Mouse (Mus musculus) left cerebral cortex, adult 18-20 months (tissue): ENCODE data around the gene Btf3. TPM values are rescaled to one million over a fixed set of nuclear protein-coding genes. Genes with fewer than 3 reads are reported as not detected.

Experiments
- DNase-seq, 2 experiments: peaks; one replicate each; pipeline ENCODE4 v3.0.0; 2021 to 2022; ENCODE audit warnings: low spot score in 2 of 2, mixed read lengths in 1 of 2
- long read RNA-seq, 2 experiments: library from polyadenylated mRNA; stranded (forward); transcript quantifications; one replicate each; pipeline ENCODE4 v2.0.0; 2021
- total RNA-seq, 2 experiments: library from RNA; stranded (reverse); gene quantifications; 2 replicates each; pipeline ENCODE4 v1.2.3; 2021

Btf3 gene
- 100 to 1,000 TPM; 171 to 175 TPM for total RNA-seq
- long read RNA-seq, experiment 1, transcript Btf3-205 (6 exons, 888 nt), result major isoform, 97 of 112 reads
- long read RNA-seq, experiment 1, transcript Btf3-201 (6 exons, 1,091 nt), result minor isoform, 10 of 112 reads
- long read RNA-seq, experiment 1, partial matches to known transcripts, result 1 of 112 reads
- long read RNA-seq, experiment 1, other reads (novel, unspliced or antisense), result 3 of 112 reads
- long read RNA-seq, experiment 2, transcript Btf3-205 (6 exons, 888 nt), result major isoform, 94 of 102 reads
- long read RNA-seq, experiment 2, transcript Btf3-201 (6 exons, 1,091 nt), result minor isoform, 6 of 102 reads
- long read RNA-seq, experiment 2, partial matches to known transcripts, result 0 of 102 reads
- long read RNA-seq, experiment 2, other reads (novel, unspliced or antisense), result 1 of 102 reads

DNA sequence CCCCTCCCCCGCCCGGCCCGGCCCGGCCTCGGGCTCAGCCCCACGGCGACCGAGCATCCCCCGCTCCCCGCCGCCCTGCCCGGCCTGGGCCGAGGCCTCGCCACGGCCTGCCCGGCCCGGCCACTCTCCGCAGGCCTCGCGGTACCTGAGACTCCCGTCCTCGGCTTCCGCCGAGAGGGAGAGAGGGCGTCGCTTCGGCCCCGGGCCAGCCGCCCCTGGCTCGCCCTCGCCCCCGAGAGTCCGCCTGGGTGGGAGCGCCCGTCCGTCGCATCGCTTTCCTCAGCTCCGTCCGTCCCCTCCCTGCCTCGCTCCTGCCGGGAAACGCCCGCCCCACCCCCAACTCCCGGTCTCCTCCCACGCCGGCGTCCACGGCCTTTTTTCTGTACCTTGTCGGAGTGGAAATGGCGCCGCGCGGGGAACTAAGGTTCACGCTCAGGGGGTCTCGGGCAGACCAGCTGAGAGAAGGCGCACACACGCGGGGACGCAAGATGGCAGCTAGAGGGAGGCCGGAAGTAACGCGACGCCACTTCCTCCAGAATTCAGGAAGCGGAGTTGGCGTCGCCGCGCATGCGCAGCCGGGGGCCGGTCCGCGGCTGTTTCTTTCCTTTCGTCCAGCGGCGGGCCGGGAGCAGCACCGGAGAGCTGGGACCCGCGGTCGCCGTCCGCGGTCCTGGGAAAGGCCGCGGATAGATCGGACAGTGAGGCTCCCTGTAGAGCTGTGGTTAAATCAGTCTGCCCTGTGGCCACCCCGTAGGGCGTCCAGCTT lies at the start of gene Btf3:
TSS of gene Btf3 (minus strand) at position 527 of the 766 bp plus-strand sequence.
- peak; percentile 93 to 95 for DNase-seq

- no peak for DNase-seq
Observed at GRCm38 (mm10) chr13:98365766-98366421, 49.1 kb upstream of the Btf3 start.

GRCm38 (mm10) chr13:98365081-98365480 lies 48.3 kb upstream of the Btf3 start:
- DNase-seq, result no peak

- DNase-seq, result no peak
Observed at GRCm38 (mm10) chr13:98363046-98363445, 46.2 kb upstream of the Btf3 start.

- DNase-seq, result no peak
Observed at GRCm38 (mm10) chr13:98361161-98361560, 44.4 kb upstream of the Btf3 start.

- no peak for DNase-seq
Observed at GRCm38 (mm10) chr13:98360391-98360790, 43.6 kb upstream of the Btf3 start.

DNA sequence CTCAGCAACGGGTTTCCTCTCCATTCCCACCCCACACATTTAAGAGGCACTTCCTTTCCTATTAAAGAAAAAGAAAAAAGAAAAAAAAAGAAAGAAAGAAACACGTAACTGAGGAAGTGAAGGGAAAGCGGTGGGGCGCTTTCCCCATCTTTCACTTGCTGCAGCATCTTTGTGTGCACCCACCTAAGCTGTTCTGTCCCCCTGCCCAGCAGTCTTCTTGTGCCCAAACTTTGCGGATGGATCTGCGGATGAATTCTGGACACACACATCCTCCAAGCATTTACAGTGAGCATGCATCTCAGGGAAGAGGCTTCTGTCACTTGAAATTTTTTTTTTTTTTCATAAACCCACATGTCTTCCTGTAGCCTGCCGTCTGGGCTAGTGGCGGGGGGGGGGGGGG lies 42.5 kb upstream of the Btf3 start:
- DNase-seq, result no peak

- no peak for DNase-seq
Observed at GRCm38 (mm10) chr13:98358424-98359181, 41.8 kb upstream of the Btf3 start.

DNA sequence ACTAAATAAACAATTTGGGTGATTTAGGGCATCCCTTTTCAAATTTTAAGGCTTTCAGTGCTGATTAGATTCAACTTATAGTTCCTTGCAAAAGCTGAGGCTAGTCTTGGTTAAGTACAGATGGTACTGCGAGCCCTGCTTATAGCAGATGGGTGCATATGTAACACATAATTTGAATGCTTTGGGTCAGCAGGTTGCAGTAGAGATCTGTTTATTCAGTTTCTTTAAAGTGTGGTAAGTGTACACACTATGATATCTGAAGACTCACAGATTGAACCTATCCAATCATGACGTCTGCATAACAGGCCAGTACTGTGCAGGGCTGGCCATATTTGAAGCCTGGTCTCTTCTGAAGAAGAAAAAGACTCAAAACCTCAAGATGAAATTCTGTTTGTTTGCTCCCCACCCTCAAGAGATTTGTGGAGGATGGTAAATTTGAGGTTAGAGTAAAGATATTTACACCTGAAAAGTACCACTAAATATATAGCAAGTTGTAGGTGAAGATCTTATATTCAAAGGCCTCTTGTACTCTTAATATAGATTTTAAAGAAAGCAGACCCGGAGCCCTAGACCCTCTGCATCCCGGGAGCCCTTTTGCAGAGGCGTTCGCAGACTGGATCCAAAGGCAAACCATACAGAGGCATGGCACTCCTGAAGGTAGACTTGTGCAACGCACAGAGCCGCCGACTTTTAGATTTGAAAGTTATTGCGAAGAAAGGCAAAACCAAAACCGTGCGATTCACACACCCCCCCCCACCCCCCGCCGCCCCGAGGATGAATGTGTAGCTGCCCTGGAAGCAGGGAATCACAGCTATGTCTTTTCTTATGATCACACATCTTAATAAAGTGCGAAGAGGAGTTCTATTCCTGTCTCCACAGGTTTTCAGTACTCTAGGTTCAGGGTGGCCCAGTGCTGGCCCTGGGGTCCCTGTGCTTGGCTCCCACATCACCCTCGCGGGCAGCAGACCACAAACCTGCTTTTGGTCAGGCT lies 40.9 kb upstream of the Btf3 start:
- no peak for DNase-seq

GRCm38 (mm10) chr13:98356973-98357425 lies 40.2 kb upstream of the Btf3 start:
- DNase-seq, result no peak

GRCm38 (mm10) chr13:98356176-98356972 lies 39.6 kb upstream of the Btf3 start:
- no peak for DNase-seq

DNA sequence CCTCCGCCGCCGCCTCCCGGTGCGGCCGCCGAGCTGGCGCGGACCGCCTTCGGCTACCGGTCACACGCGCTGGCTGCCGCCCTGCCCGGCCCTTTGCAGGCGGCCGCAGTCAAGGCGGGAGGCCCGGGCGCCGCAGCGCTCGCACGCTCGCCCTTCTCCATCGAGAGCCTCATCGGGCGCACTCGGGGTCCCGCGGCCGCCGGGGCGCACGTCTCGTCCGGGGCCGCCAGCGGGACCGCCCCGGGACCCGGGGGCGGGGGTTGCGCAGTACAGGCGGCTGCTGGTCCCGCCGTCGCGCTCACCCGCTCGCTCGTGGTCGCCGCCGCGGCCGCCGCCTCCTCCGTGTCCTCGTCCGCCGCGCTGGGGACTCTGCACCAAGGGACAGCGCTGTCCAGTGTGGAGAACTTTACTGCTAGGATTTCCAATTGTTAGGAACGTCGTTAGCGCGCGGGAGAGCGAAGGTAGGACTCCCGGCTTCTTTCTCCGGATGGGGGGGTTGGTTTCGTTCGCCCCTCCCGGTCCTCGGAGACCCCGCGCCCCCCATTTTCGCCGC lies 38.8 kb upstream of the Btf3 start:
- no peak for DNase-seq

DNA sequence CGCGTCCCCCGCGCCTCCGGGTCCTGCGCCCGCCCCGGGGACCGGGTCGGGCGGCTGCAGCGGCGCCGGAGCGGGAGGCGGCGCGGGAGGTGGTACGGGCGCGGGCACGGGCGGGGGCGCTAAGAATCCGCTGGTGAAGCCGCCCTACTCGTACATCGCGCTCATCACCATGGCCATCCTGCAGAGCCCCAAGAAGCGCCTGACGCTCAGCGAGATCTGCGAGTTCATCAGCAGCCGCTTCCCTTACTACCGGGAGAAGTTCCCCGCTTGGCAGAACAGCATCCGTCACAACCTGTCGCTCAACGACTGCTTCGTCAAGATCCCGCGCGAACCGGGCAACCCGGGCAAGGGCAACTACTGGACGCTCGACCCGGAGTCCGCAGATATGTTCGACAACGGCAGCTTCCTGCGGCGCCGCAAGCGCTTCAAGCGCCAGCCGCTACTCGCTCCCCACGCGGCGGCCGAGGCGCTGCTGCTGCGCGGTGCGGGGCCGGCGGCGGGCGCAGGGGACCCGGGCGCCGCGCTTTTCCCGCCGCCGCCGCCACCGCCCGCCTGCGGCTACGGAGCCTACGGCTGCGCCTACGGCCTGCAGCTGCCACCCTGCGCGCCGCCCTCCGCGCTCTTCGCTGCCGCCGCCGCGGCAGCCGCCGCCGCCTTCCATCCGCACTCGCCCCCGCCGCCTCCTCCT lies 38.2 kb upstream of the Btf3 start:
- DNase-seq, result no peak

GRCm38 (mm10) chr13:98354090-98354801 lies 37.4 kb upstream of the Btf3 start, which contains the start of gene Foxd1:
Foxd1 (plus strand) TSS chr13:98354242.
- no peak for DNase-seq

DNA sequence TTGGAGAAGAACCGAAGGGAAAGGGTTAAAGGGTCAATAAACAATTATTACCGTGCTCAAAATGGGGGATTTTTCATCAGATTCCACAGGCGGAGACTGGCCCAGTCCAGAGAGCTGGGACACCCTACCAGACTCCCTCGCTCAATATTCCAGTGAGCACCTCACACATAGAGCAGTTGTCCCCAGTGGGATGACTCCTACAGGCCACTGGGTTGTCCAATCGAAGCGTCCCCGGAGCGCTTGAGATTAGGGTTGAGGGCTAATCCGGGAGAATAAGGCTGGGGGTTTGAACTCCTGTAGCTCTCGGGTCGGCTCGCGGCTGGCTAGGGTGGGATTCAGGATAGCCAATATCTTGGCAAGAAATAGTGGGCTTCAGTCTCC lies 36.9 kb upstream of the Btf3 start:
- DNase-seq, result no peak

GRCm38 (mm10) chr13:98352381-98352975 lies 35.7 kb upstream of the Btf3 start:
- no peak for DNase-seq

DNA sequence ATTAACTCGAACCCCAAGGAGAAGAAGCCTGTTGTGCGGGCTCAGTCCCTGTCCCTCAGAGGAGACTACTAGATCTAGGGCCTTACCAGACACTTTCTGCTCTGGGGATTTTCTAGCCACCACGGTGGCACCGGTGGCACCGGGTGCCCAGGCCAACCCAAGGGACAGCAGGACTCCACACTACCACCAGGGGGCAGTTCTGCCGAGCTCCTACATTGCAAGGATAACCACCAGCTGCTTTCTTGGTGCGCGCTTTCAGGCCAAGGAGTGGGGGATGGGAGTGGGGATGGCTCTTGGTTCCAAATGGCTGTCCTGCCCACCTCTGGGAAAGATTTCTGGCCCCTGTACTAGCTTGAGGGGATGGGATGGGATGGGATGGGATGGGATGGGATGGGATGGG lies 34.7 kb upstream of the Btf3 start:
- no peak for DNase-seq
